Mouse (Mus musculus): ENCODE results near the gene Medag. TPM values are rescaled to one million over a fixed set of nuclear protein-coding genes. Genes with fewer than 3 reads are reported as not detected.

Medag gene
- polyA plus RNA-seq, 1 experiment from 2014 or later, result 0.16 TPM

- H3K27me3 ChIP-seq (ENCODE audit: control insufficient read depth, insufficient read depth, low read length), result no peaks in the 10 kb centered on the region
- no peak overlapping the region for H3K9ac ChIP-seq (ENCODE audit: low read length)
- no peak for DNase-seq (ENCODE audit: low spot score)
- no peak overlapping the region for H3K27ac ChIP-seq (ENCODE audit: low read depth, low read length)
- no peak for ATAC-seq (ENCODE audit: insufficient read depth, low FRiP score, low TSS enrichment)
- no peaks in the 10 kb centered on the region for H3K9me3 ChIP-seq (ENCODE audit: control insufficient read depth, low read length)
- no peak overlapping the region for H3K4me3 ChIP-seq (ENCODE audit: low read depth, low read length)
- no peak overlapping the region for H3K4me2 ChIP-seq (ENCODE audit: low read depth)
- no peaks in the 10 kb centered on the region for H3K4me1 ChIP-seq (ENCODE audit: control insufficient read depth, insufficient read depth, low read length)
- WGBS, result 54% methylated on average over 18 of the region's 18 CpGs
- no peaks in the 10 kb centered on the region for H3K36me3 ChIP-seq (ENCODE audit: control insufficient read depth, insufficient read depth, low read length)
Measured at GRCm38 (mm10) chr5:149391574-149392375, 19.8 kb upstream of the Medag start.

GRCm38 (mm10) chr5:149392420-149392988 is 19.0 kb upstream of the Medag start:
- ATAC-seq (ENCODE audit: insufficient read depth, low FRiP score, low TSS enrichment), result no peak
- WGBS, result 73% methylated on average over 6 of the region's 6 CpGs
- no peak overlapping the region for H3K4me2 ChIP-seq (ENCODE audit: low read depth)
- H3K9me3 ChIP-seq (ENCODE audit: control insufficient read depth, low read length), result no peaks in the 10 kb centered on the region
- no peaks in the 10 kb centered on the region for H3K27me3 ChIP-seq (ENCODE audit: control insufficient read depth, insufficient read depth, low read length)
- no peak for DNase-seq (ENCODE audit: low spot score)
- H3K4me3 ChIP-seq (ENCODE audit: low read depth, low read length), result no peak overlapping the region
- no peaks in the 10 kb centered on the region for H3K36me3 ChIP-seq (ENCODE audit: control insufficient read depth, insufficient read depth, low read length)
- no peak overlapping the region for H3K9ac ChIP-seq (ENCODE audit: low read length)
- H3K27ac ChIP-seq (ENCODE audit: low read depth, low read length), result no peak overlapping the region
- H3K4me1 ChIP-seq (ENCODE audit: control insufficient read depth, insufficient read depth, low read length), result no peaks in the 10 kb centered on the region

GRCm38 (mm10) chr5:149401446-149401975 is 10.0 kb upstream of the Medag start:
- Histone ChIP-seq H3K27me3 (ENCODE audit: control insufficient read depth, insufficient read depth, low read length) (no peaks in the 10 kb centered on the region), H3K4me3 (ENCODE audit: low read depth, low read length) (no peak overlapping the region), H3K4me1 (ENCODE audit: control insufficient read depth, insufficient read depth, low read length) (no peaks in the 10 kb centered on the region), H3K9ac (ENCODE audit: low read length) (no peak overlapping the region), H3K4me2 (ENCODE audit: low read depth) (no peak overlapping the region), H3K27ac (ENCODE audit: low read depth, low read length) (no peak overlapping the region), H3K9me3 (ENCODE audit: control insufficient read depth, low read length) (no peaks in the 10 kb centered on the region), H3K36me3 (ENCODE audit: control insufficient read depth, insufficient read depth, low read length) (no peaks in the 10 kb centered on the region)
- DNase-seq (ENCODE audit: low spot score) (no peak), ATAC-seq (ENCODE audit: insufficient read depth, low FRiP score, low TSS enrichment) (no peak)
- 85% methylated on average over 7 of the region's 7 CpGs for WGBS

- WGBS, result 94% methylated on average over 10 of the region's 10 CpGs
- DNase-seq (ENCODE audit: low spot score) (no peak), ATAC-seq (ENCODE audit: insufficient read depth, low FRiP score, low TSS enrichment) (no peak)
- H3K4me2 ChIP-seq (ENCODE audit: low read depth), result no peak overlapping the region
- H3K9ac ChIP-seq (ENCODE audit: low read length), result no peak overlapping the region
- no peaks in the 10 kb centered on the region for H3K9me3 ChIP-seq (ENCODE audit: control insufficient read depth, low read length)
- H3K27me3 ChIP-seq (ENCODE audit: control insufficient read depth, insufficient read depth, low read length), result no peaks in the 10 kb centered on the region
- no peaks in the 10 kb centered on the region for H3K36me3 ChIP-seq (ENCODE audit: control insufficient read depth, insufficient read depth, low read length)
- no peak overlapping the region for H3K4me3 ChIP-seq (ENCODE audit: low read depth, low read length)
- H3K4me1 ChIP-seq (ENCODE audit: control insufficient read depth, insufficient read depth, low read length), result no peaks in the 10 kb centered on the region
- no peak overlapping the region for H3K27ac ChIP-seq (ENCODE audit: low read depth, low read length)
Measured at GRCm38 (mm10) chr5:149402029-149402428, 9.5 kb upstream of the Medag start.

- Histone ChIP-seq H3K27ac (ENCODE audit: low read depth, low read length) (no peak overlapping the region), H3K4me3 (ENCODE audit: low read depth, low read length) (no peak overlapping the region), H3K27me3 (ENCODE audit: control insufficient read depth, insufficient read depth, low read length) (no peaks in the 10 kb centered on the region), H3K4me1 (ENCODE audit: control insufficient read depth, insufficient read depth, low read length) (no peaks in the 10 kb centered on the region), H3K4me2 (ENCODE audit: low read depth) (no peak overlapping the region), H3K9me3 (ENCODE audit: control insufficient read depth, low read length) (no peaks in the 10 kb centered on the region), H3K9ac (ENCODE audit: low read length) (no peak overlapping the region), H3K36me3 (ENCODE audit: control insufficient read depth, insufficient read depth, low read length) (no peaks in the 10 kb centered on the region)
- DNase-seq (ENCODE audit: low spot score), result no peak
- WGBS, result 78% methylated on average over 5 of the region's 5 CpGs
- no peak for ATAC-seq (ENCODE audit: insufficient read depth, low FRiP score, low TSS enrichment)
Measured at GRCm38 (mm10) chr5:149403386-149403785, 8.2 kb upstream of the Medag start.

GRCm38 (mm10) chr5:149404710-149405109 is 6.8 kb upstream of the Medag start:
- no peak overlapping the region for H3K4me2 ChIP-seq (ENCODE audit: low read depth)
- no peak overlapping the region for H3K4me3 ChIP-seq (ENCODE audit: low read depth, low read length)
- no peaks in the 10 kb centered on the region for H3K36me3 ChIP-seq (ENCODE audit: control insufficient read depth, insufficient read depth, low read length)
- no peak overlapping the region for H3K27ac ChIP-seq (ENCODE audit: low read depth, low read length)
- H3K9ac ChIP-seq (ENCODE audit: low read length), result no peak overlapping the region
- 81% methylated on average over 5 of the region's 5 CpGs for WGBS
- no peaks in the 10 kb centered on the region for H3K9me3 ChIP-seq (ENCODE audit: control insufficient read depth, low read length)
- ATAC-seq (ENCODE audit: insufficient read depth, low FRiP score, low TSS enrichment), result no peak
- no peak for DNase-seq (ENCODE audit: low spot score)
- no peaks in the 10 kb centered on the region for H3K27me3 ChIP-seq (ENCODE audit: control insufficient read depth, insufficient read depth, low read length)
- H3K4me1 ChIP-seq (ENCODE audit: control insufficient read depth, insufficient read depth, low read length), result no peaks in the 10 kb centered on the region

- DNase-seq (ENCODE audit: low spot score) (no peak), ATAC-seq (ENCODE audit: insufficient read depth, low FRiP score, low TSS enrichment) (no peak)
- H3K27ac ChIP-seq (ENCODE audit: low read depth, low read length), result no peak overlapping the region
- H3K36me3 ChIP-seq (ENCODE audit: control insufficient read depth, insufficient read depth, low read length), result no peaks in the 10 kb centered on the region
- no peaks in the 10 kb centered on the region for H3K9me3 ChIP-seq (ENCODE audit: control insufficient read depth, low read length)
- H3K9ac ChIP-seq (ENCODE audit: low read length), result no peak overlapping the region
- peaks cover 6% of the 10 kb centered on the region; the same call in 1 of the 2 replicates for H3K4me1 ChIP-seq (ENCODE audit: control insufficient read depth, insufficient read depth, low read length)
- H3K27me3 ChIP-seq (ENCODE audit: control insufficient read depth, insufficient read depth, low read length), result peaks cover 3% of the 10 kb centered on the region; the same call in 1 of the 2 replicates
- 90% methylated on average over 8 of the region's 8 CpGs for WGBS
- no peak overlapping the region for H3K4me2 ChIP-seq (ENCODE audit: low read depth)
- no peak overlapping the region for H3K4me3 ChIP-seq (ENCODE audit: low read depth, low read length)
Measured at GRCm38 (mm10) chr5:149406791-149407276, 4.7 kb upstream of the Medag start.

GRCm38 (mm10) chr5:149409502-149409901 is 2.0 kb upstream of the Medag start:
- H3K4me3 ChIP-seq (ENCODE audit: low read depth, low read length), result no peak overlapping the region
- H3K4me1 ChIP-seq (ENCODE audit: control insufficient read depth, insufficient read depth, low read length), result peaks cover 9% of the 10 kb centered on the region; the same call in 1 of the 2 replicates
- H3K9me3 ChIP-seq (ENCODE audit: control insufficient read depth, low read length), result no peaks in the 10 kb centered on the region
- no peak overlapping the region for H3K4me2 ChIP-seq (ENCODE audit: low read depth)
- H3K9ac ChIP-seq (ENCODE audit: low read length), result no peak overlapping the region
- peaks cover 3% of the 10 kb centered on the region; the same call in 1 of the 2 replicates for H3K27me3 ChIP-seq (ENCODE audit: control insufficient read depth, insufficient read depth, low read length)
- no peak for ATAC-seq (ENCODE audit: insufficient read depth, low FRiP score, low TSS enrichment)
- H3K27ac ChIP-seq (ENCODE audit: low read depth, low read length), result no peak overlapping the region
- no peaks in the 10 kb centered on the region for H3K36me3 ChIP-seq (ENCODE audit: control insufficient read depth, insufficient read depth, low read length)
- no peak for DNase-seq (ENCODE audit: low spot score)
- WGBS, result 90% methylated on average over 3 of the region's 3 CpGs

Data from neural tube, embryonic 11.5 days (tissue).